Mouse (Mus musculus) hematopoietic stem cell, adult 5-6 weeks (primary cell): Measurements from ENCODE around the gene Gorasp2. TPM values are rescaled to one million over a fixed set of nuclear protein-coding genes. Genes with fewer than 3 reads are reported as not detected.

Experiments used
- ATAC-seq, 2 experiments: fragments of 125-278 bp in 1 of 2; replicated peaks in 1 of 2; 2 replicates each; pipeline ENCODE4 v1.8.0; 2016 to 2017; ENCODE audit warnings: inconsistent platforms in 2 of 2, mild to moderate bottlenecking in 2 of 2, moderate number of reproducible peaks in 2 of 2, low read depth in 1 of 2, moderate TSS enrichment in 1 of 2; ENCODE audit not compliant: low FRiP score in 2 of 2, poor library complexity in 2 of 2, severe bottlenecking in 2 of 2, insufficient read depth in 1 of 2, low TSS enrichment in 1 of 2
- total RNA-seq: library from RNA; stranded (forward); fragments of 172-1452, 232-1000 nt; gene quantifications from 2 replicates; pipeline ENCODE4 v1.2.3, GENCODE M21; 2017

Gorasp2 gene
- 33.4 and 42.1 TPM in 2 replicates for total RNA-seq

GRCm38 (mm10) chr2:70660887-70661714, at the start of gene Gorasp2:
Gene Gorasp2 (plus strand): TSS chr2:70661576.
- ATAC-seq: peak; percentile 95 to 96

- ATAC-seq: peak; percentile 81 to 83
These were observed 46.5 kb upstream of the Gorasp2 start for GRCm38 (mm10) chr2:70614745-70615351.

GRCm38 (mm10) chr2:70616076-70616475, 45.3 kb upstream of the Gorasp2 start:
- ATAC-seq: no peak

GRCm38 (mm10) chr2:70616617-70617016, 44.8 kb upstream of the Gorasp2 start:
- no peak for ATAC-seq

GRCm38 (mm10) chr2:70619232-70619835, 42.0 kb upstream of the Gorasp2 start:
- ATAC-seq: no peak

GRCm38 (mm10) chr2:70620225-70620624, 41.2 kb upstream of the Gorasp2 start:
- no peak for ATAC-seq

- ATAC-seq: peak in 1 of 2 experiments; percentile 25; a peak in 1 of 4 replicates
These were observed 39.1 kb upstream of the Gorasp2 start for GRCm38 (mm10) chr2:70622244-70622643.

GRCm38 (mm10) chr2:70625761-70626160, 35.6 kb upstream of the Gorasp2 start:
- ATAC-seq: no peak

GRCm38 (mm10) chr2:70628397-70628796, 33.0 kb upstream of the Gorasp2 start:
- peak in 1 of 2 experiments; percentile 38; a peak in 1 of 4 replicates for ATAC-seq

- ATAC-seq: peak; percentile 72 to 78
These were observed 32.0 kb upstream of the Gorasp2 start for GRCm38 (mm10) chr2:70629339-70629761.

GRCm38 (mm10) chr2:70629921-70630320, 31.5 kb upstream of the Gorasp2 start:
- ATAC-seq: no peak

- no peak for ATAC-seq
These were observed 30.1 kb upstream of the Gorasp2 start for GRCm38 (mm10) chr2:70631321-70631720.

GRCm38 (mm10) chr2:70632412-70632811, 29.0 kb upstream of the Gorasp2 start:
- no peak for ATAC-seq

GRCm38 (mm10) chr2:70634028-70634690, 27.2 kb upstream of the Gorasp2 start:
- ATAC-seq: no peak

- ATAC-seq: no peak
These were observed 20.4 kb upstream of the Gorasp2 start for GRCm38 (mm10) chr2:70640968-70641367.

- no peak for ATAC-seq
These were observed 18.3 kb upstream of the Gorasp2 start for GRCm38 (mm10) chr2:70642971-70643565.

- ATAC-seq: no peak
These were observed 16.1 kb upstream of the Gorasp2 start for GRCm38 (mm10) chr2:70645266-70645780.
